Mouse (Mus musculus) kidney, postnatal 36 days (tissue): ENCODE measurements around the gene Pllp.

Experiments used
- DNase-seq, 2 experiments: peaks; one replicate each; pipeline ENCODE4 v3.0.0; 2021 to 2022; ENCODE audit warnings: mixed read lengths in 2 of 2

The Pllp gene

DNA sequence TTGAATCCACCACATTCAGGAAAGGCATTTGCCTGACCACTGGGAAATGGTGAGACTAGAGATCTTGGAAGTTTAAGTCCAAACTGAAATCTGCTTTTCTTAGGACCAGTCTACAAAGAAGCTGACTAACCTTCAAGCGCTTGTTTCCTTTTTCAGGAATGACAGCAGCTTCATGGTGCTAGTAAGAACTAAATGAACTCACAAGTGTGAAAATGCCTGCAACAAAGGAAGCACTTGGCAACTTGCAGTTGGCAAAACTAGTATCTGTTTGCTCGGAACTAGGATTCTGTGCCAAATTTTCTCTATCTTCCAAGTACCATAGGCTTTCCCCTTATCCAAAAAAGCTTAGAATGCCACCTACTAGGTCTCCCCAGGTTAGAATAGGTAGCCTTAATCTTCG, 49.9 kb downstream of the Pllp start:
- no peak for DNase-seq

- DNase-seq = no peak
Measured at GRCm38 (mm10) chr8:94645202-94645601, 50.9 kb downstream of the Pllp start.

- DNase-seq = no peak
Measured at GRCm38 (mm10) chr8:94641938-94642337, 54.1 kb downstream of the Pllp start.

DNA sequence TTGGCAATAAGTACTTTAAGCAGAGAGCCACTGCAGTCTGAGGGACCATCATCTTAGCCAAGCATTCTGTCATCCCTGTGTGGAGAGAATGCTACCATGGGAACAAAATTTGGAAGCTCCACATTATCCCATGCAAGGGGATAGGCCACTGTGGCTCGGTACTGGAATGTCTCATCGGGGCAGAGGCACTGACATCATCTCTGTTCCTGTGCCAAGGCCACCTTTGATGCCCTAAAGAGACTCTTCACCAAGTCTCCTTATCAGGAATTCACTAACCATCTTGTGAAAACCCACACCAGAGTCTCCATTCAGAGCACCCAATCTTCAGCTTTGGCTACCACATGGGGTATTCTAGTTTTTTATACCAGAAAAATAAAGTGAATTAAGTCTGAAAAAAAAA, 54.9 kb downstream of the Pllp start:
- DNase-seq = no peak

GRCm38 (mm10) chr8:94634211-94634610, 61.9 kb downstream of the Pllp start:
- DNase-seq = no peak

DNA sequence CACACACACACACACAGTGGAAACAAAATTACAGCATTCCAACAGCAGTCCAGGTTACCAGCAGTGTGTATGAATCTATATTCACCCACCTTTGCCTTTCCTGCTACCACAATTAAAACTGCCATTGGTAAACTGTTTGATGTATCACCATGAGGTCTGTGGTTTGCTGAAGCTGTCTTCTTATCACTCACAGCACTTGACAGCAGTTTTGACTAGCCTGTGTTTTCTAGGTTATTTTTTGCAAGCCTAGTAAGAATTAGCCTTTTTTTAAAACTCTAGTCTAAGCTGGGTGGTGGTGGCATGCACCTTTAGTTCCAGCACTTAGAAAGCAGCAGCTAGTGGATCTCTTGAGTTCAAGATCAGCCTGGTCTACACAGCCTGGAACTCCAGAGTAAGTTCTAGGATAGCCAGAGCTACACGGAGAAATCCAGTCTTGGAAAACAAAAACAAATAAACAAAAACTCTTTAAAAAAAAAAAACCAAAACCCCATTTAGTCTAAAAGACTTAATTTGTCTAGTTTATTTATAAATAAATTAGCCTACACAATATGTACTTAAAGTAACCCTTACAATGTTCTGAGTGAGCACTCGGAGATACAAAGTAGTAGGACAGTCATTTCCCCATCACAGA, 62.4 kb downstream of the Pllp start:
- DNase-seq = no peak
